Mouse (Mus musculus): ENCODE measurements around the gene Pde4c.

- TF ChIP-seq CTCF (IDR thresholded peaks at IDR 0.05; ENCODE audit: control insufficient read depth, insufficient read depth, insufficient replicate concordance, low read depth, low read length) = no peak
- no peak for TF ChIP-seq POLR2A (IDR thresholded peaks at IDR 0.05; ENCODE audit: control insufficient read depth, low read depth, low read length)
Measured at GRCm38 (mm10) chr8:70797081-70798070, 73.9 kb downstream of the Pde4c start.
